Mouse (Mus musculus) neural tube, embryonic 12.5 days (tissue): ENCODE measurements around the gene Slc4a2. TPM values are rescaled to one million over a fixed set of nuclear protein-coding genes. Genes with fewer than 3 reads are reported as not detected.

Experiments
- ATAC-seq: fragments of 200-750 bp; cut with Nextera tagmentation; 2 replicates; pipeline ENCODE4 v1.8.0; 2017; ENCODE audit warnings: low read depth, mild to moderate bottlenecking, moderate TSS enrichment, moderate library complexity; ENCODE audit not compliant: low FRiP score
- H3K27ac ChIP-seq: fragments of 300-500 bp; sonication (generic); 2 replicates; pipeline ENCODE4 v1.5.1; 2016
- H3K27me3 ChIP-seq: fragments of 300-500 bp; sonication (generic); replicated peaks from 2 replicates; pipeline ENCODE4 v1.6.1; 2016; ENCODE audit warnings: mild to moderate bottlenecking
- H3K36me3 ChIP-seq: fragments of 300-500 bp; sonication (generic); 2 replicates; pipeline ENCODE4 v1.6.1; 2016; ENCODE audit warnings: mild to moderate bottlenecking
- H3K4me1 ChIP-seq: fragments of 300-500 bp; sonication (generic); 2 replicates; pipeline ENCODE4 v1.6.1; 2016
- H3K4me2 ChIP-seq: fragments of 300-500 bp; sonication (generic); replicated peaks from 2 replicates; pipeline ENCODE4 v1.6.1; 2016; ENCODE audit warnings: mild to moderate bottlenecking
- H3K4me3 ChIP-seq: fragments of 300-500 bp; sonication (generic); 2 replicates; pipeline ENCODE4 v1.5.1; 2016
- H3K9ac ChIP-seq: fragments of 300-500 bp; sonication (generic); 2 replicates; pipeline ENCODE4 v1.6.1; 2016; ENCODE audit warnings: mild to moderate bottlenecking
- H3K9me3 ChIP-seq: fragments of 300-500 bp; sonication (generic); 2 replicates; pipeline ENCODE4 v1.6.1; 2016; ENCODE audit warnings: mild to moderate bottlenecking
- WGBS: fragments of 180-500 bp; shearing (Covaris S2); methylation state at CpG from one replicate; pipeline ENCODE4 v1.1.7; 2016; 5-methylcytosine and 5-hydroxymethylcytosine counted together
- polyA plus RNA-seq: library from polyadenylated mRNA; unstranded; fragments of >200 nt; fragmentation: Nextera tagmentation; extraction: Ambion mirVana; gene quantifications from 2 replicates; pipeline ENCODE4 v1.2.1, GENCODE M21; 2016

Slc4a2 gene
- polyA plus RNA-seq, 1 experiment from 2014 or later = 24.3 TPM

- Histone ChIP-seq H3K36me3 (peaks cover 58% of the 10 kb centered on the region), H3K4me3 (no peak overlapping the region), H3K27me3 (no peaks in the 10 kb centered on the region), H3K27ac (no peak overlapping the region), H3K9ac (no peak overlapping the region), H3K9me3 (no peaks in the 10 kb centered on the region), H3K4me1 (peaks cover 17% of the 10 kb centered on the region), H3K4me2 (no peak overlapping the region)
- 91% methylated on average over 8 of the region's 8 CpGs for whole genome bisulfite sequencing
- no peak for ATAC-seq
Measured at GRCm38 (mm10) chr5:24441187-24441586, 17.6 kb downstream of the Slc4a2 start.

DNA sequence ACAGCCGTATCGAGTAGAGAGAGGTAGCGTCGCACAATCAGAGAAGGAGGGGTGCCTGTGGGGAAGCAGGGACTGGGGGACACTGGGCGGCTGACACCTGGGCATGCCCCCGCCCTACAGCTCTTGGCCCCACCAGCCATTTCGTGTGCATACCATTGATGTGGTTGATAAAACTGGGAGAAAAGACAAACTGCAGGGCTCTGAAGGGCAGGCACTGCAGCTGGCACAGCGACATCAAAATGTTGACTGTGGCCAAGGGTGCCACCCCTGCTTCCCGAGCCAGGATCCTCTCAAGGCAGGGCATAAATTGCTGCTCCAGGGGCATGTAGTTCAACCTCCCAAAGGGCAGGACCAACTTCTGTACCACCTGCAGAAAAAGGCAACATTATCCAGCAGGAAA, 18.4 kb downstream of the Slc4a2 start:
- H3K4me3 ChIP-seq = no peak overlapping the region
- no peak overlapping the region for H3K27ac ChIP-seq
- H3K4me2 ChIP-seq = no peak overlapping the region
- no peak for ATAC-seq
- peaks cover 22% of the 10 kb centered on the region for H3K4me1 ChIP-seq
- no peaks in the 10 kb centered on the region for H3K9me3 ChIP-seq
- H3K36me3 ChIP-seq = peaks cover 52% of the 10 kb centered on the region
- no peaks in the 10 kb centered on the region for H3K27me3 ChIP-seq
- 90% methylated on average over 9 of the region's 9 CpGs for WGBS
- no peak overlapping the region for H3K9ac ChIP-seq

DNA sequence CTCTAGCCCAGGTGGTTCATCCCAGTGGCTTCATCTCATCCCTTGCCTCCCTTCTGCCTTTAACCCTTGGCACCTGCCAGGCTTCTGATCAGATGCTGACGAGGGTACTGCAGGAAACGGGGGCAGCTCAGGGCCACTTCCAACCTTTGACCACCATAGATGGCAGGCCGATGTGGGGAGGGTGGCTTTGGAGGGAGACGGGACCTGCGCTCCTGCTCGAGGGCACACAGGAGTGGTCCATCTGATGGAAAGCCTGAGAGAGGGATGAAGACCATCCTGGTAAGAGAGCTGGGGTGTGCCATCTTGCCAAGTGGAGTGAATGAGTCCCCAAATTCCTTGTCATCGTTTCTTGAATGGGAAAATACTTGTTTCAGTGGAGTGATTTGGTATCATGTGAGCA, 19.6 kb downstream of the Slc4a2 start:
- no peak overlapping the region for H3K27ac ChIP-seq
- H3K9me3 ChIP-seq = no peaks in the 10 kb centered on the region
- no peak overlapping the region for H3K9ac ChIP-seq
- peaks cover 49% of the 10 kb centered on the region for H3K36me3 ChIP-seq
- no peaks in the 10 kb centered on the region for H3K27me3 ChIP-seq
- H3K4me2 ChIP-seq = no peak overlapping the region
- H3K4me1 ChIP-seq = peaks cover 31% of the 10 kb centered on the region
- no peak overlapping the region for H3K4me3 ChIP-seq
- ATAC-seq = no peak
- 94% methylated on average over 7 of the region's 7 CpGs for WGBS

- peaks cover 31% of the 10 kb centered on the region for H3K4me1 ChIP-seq
- no peak overlapping the region for H3K27ac ChIP-seq
- 90% methylated on average over 12 of the region's 12 CpGs for WGBS
- H3K4me3 ChIP-seq = peak overlapping the region; percentile 93
- H3K4me2 ChIP-seq = peak overlapping the region; percentile 98
- H3K36me3 ChIP-seq = peaks cover 43% of the 10 kb centered on the region
- H3K9ac ChIP-seq = peak overlapping the region; percentile 95
- ATAC-seq = no peak
- H3K9me3 ChIP-seq = no peaks in the 10 kb centered on the region
- H3K27me3 ChIP-seq = no peaks in the 10 kb centered on the region
Measured at GRCm38 (mm10) chr5:24443927-24444326, 20.3 kb downstream of the Slc4a2 start.

DNA sequence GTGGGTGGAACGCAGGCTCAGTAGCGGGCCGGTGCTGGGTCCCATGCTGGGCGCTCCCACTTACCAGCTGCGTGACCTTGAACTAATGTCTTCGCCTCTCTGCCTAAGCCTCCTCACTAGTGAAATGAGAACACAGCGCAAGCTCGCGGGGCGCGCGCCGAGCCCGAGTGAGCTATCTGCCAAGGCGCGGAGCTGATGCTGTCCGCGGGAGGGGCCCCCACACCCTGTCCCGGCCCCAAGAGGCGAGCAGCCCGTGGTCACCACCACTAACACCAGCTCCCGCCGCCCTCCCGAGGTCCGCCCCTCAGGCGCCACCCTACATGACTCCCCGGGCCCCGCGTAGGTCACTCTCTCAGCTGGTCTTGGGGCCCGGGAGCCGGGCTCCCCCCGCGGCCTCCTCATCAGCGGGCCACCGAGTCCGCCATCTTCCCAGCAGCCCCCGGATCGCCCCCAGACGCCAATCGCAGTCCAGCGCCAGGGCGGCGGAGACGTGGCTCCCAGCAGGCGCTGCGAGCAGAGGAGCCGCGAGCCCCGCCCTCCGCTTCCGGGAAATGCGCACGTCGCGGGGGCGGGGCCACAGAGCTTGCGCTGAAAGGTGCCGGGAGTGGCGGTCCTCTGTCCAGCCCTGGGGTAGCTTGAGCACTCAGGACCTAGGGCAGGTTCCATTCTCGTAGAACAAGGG, 21.2 kb downstream of the Slc4a2 start, which contains the start of gene Fastk:
Gene Fastk (minus strand): TSS at position 542 of the 682 bp plus-strand sequence.
- Histone ChIP-seq H3K27me3 (no peaks in the 10 kb centered on the region), H3K27ac (peak within 1 kb of the TSS; percentile 86), H3K4me3 (peak within 1 kb of the TSS; percentile 93), H3K9me3 (no peaks in the 10 kb centered on the region), H3K9ac (peak within 1 kb of the TSS; percentile 95), H3K4me1 (peaks cover 31% of the 10 kb centered on the region), H3K4me2 (peak within 1 kb of the TSS; percentile 98), H3K36me3 (peaks cover 34% of the 10 kb centered on the region)
- under 1% methylated on average over 60 of the region's 60 CpGs for WGBS
- ATAC-seq = peak; percentile 80

GRCm38 (mm10) chr5:24445428-24446080, 21.9 kb downstream of the Slc4a2 start:
- ATAC-seq = peak; percentile 1; the same call in 1 of the 2 replicates
- Histone ChIP-seq H3K36me3 (peaks cover 27% of the 10 kb centered on the region), H3K9ac (peak overlapping the region; percentile 95), H3K9me3 (no peaks in the 10 kb centered on the region), H3K4me1 (peaks cover 31% of the 10 kb centered on the region), H3K4me3 (peak overlapping the region; percentile 93), H3K27me3 (no peaks in the 10 kb centered on the region), H3K27ac (peak overlapping the region; percentile 86; the same call in 1 of the 2 replicates), H3K4me2 (peak overlapping the region; percentile 98)
- 60% methylated on average over 20 of the region's 20 CpGs for WGBS

GRCm38 (mm10) chr5:24446630-24447029, 23.0 kb downstream of the Slc4a2 start:
- H3K36me3 ChIP-seq = peaks cover 16% of the 10 kb centered on the region
- H3K9ac ChIP-seq = no peak overlapping the region
- H3K27ac ChIP-seq = no peak overlapping the region
- 96% methylated on average over 7 of the region's 7 CpGs for WGBS
- peaks cover 38% of the 10 kb centered on the region for H3K4me1 ChIP-seq
- peak overlapping the region; percentile 87 for H3K4me2 ChIP-seq
- no peak for ATAC-seq
- no peak overlapping the region for H3K4me3 ChIP-seq
- no peaks in the 10 kb centered on the region for H3K27me3 ChIP-seq
- no peaks in the 10 kb centered on the region for H3K9me3 ChIP-seq

DNA sequence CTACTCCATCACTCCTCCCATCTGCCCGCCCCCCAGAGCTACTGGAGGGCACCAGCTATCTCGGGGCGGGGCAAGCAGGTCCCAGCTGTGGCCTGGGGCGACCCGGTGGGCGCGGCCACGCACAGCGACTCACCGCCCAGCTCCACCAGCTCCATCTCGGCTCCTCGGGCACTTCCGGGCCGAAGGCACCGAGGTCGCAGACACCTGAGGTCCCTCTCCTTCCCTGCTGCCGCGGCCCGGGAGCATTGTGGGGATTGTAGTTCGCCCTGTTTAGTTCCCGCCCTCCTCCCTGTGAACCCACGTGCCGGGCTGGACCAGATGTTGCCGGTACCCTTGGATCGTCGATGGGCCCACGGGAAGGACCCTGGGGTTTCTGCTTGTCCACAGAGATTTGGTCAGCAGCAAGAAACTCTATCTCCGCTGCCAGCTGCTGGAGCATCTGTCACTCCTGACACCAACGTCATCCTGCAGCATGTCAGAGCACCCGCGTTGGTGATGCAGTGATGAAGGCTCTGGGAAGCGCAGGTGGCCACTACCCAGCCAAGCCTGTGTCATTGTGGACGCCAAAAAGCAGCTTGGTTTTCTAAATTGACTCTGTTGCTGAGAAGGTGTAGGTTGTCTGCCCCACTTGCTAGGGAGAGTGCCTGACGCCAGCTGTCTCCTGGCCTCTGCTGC, 24.1 kb downstream of the Slc4a2 start, which contains the start of gene Tmub1:
Gene Tmub1 (minus strand): TSS at position 231 of the 675 bp plus-strand sequence.
- Histone ChIP-seq H3K4me2 (peak within 1 kb of the TSS; percentile 87), H3K27ac (no peak within 1 kb of the TSS), H3K27me3 (no peaks in the 10 kb centered on the region), H3K4me3 (peak within 1 kb of the TSS; percentile 65), H3K9ac (peak within 1 kb of the TSS; percentile 65), H3K36me3 (peaks cover 9% of the 10 kb centered on the region; the same call in 1 of the 2 replicates), H3K4me1 (peaks cover 39% of the 10 kb centered on the region), H3K9me3 (no peaks in the 10 kb centered on the region)
- WGBS = 2% methylated on average over 34 of the region's 34 CpGs
- ATAC-seq = peak; percentile 52

GRCm38 (mm10) chr5:24451264-24452029, 27.8 kb downstream of the Slc4a2 start:
- Histone ChIP-seq H3K27ac (peak overlapping the region; percentile 88), H3K27me3 (no peaks in the 10 kb centered on the region), H3K36me3 (peaks cover 6% of the 10 kb centered on the region; the same call in 1 of the 2 replicates), H3K4me1 (peaks cover 59% of the 10 kb centered on the region), H3K9me3 (no peaks in the 10 kb centered on the region), H3K9ac (peak overlapping the region; percentile 99), H3K4me3 (peak overlapping the region; percentile 94), H3K4me2 (peak overlapping the region; percentile 99)
- ATAC-seq = peak; percentile 55
- 3% methylated on average over 59 of the region's 66 CpGs for WGBS

GRCm38 (mm10) chr5:24452030-24452690, 28.5 kb downstream of the Slc4a2 start, which contains the start of gene Agap3:
TSS of gene Agap3 (plus strand) at chr5:24452177.
- Histone ChIP-seq H3K4me3 (peak within 1 kb of the TSS; percentile 94), H3K9ac (peak within 1 kb of the TSS; percentile 99), H3K27ac (peak within 1 kb of the TSS; percentile 88), H3K9me3 (no peaks in the 10 kb centered on the region), H3K4me1 (peaks cover 53% of the 10 kb centered on the region), H3K27me3 (no peaks in the 10 kb centered on the region), H3K4me2 (peak within 1 kb of the TSS; percentile 99), H3K36me3 (peaks cover 6% of the 10 kb centered on the region; the same call in 1 of the 2 replicates)
- WGBS = under 1% methylated on average over 85 of the region's 85 CpGs
- peak; percentile 13 for ATAC-seq

DNA sequence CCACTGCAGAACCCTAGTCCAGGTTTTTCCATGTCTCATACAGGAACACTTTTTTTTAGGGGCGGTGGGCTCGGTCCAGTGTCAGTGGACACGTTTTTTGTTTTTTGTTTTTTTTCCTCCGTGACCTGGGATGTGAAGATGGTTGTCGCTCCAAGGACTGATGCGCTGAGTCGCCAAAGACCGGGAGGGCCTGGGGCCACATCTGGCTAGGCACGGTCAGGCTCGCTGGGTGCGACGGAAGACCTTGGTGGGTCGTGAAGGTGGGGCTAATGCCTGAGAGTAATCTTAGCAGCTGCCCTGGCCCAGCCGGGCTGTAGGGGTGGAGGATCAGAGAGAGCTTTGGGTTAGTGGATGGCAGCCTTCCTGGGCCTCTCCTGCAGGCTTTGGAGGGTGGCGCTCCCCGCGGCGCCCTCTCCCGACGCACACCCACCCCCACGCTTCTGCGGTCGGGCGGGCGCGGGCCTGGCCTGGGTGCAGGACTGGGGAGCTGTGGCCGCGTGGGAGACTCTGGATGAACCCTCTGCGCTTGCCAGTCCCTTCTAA, 29.1 kb downstream of the Slc4a2 start:
- peak; percentile 18; the same call in 1 of the 2 replicates for ATAC-seq
- Histone ChIP-seq H3K36me3 (peaks cover 9% of the 10 kb centered on the region; the same call in 1 of the 2 replicates), H3K4me2 (peak overlapping the region; percentile 99), H3K27ac (peak overlapping the region; percentile 88; the same call in 1 of the 2 replicates), H3K4me3 (peak overlapping the region; percentile 94), H3K27me3 (no peaks in the 10 kb centered on the region), H3K4me1 (peaks cover 48% of the 10 kb centered on the region), H3K9ac (peak overlapping the region; percentile 99), H3K9me3 (no peaks in the 10 kb centered on the region)
- under 1% methylated on average over 29 of the region's 29 CpGs for WGBS
